Mouse (Mus musculus): ENCODE results near the gene Olfr633.

- TF ChIP-seq CTCF (IDR thresholded peaks at IDR 0.05; ENCODE audit: borderline replicate concordance, extremely low read depth, insufficient read depth, insufficient read length) (no peak), POLR2A (IDR thresholded peaks at IDR 0.05; ENCODE audit: borderline replicate concordance, extremely low read depth, insufficient read depth, insufficient read length, poor library complexity, severe bottlenecking) (no peak)
Observed at GRCm38 (mm10) chr7:103944137-103944536, at the start of gene Olfr633.
